Mouse (Mus musculus) forebrain, embryonic 12.5 days (tissue): ENCODE measurements around the gene Ankrd22. TPM values are rescaled to one million over a fixed set of nuclear protein-coding genes. Genes with fewer than 3 reads are reported as not detected.

Source experiments
- ATAC-seq: fragments of 200-750 bp; cut with Nextera tagmentation; 2 replicates; pipeline ENCODE4 v1.8.0; 2017; ENCODE audit warnings: moderate TSS enrichment; ENCODE audit not compliant: low FRiP score
- H3K27ac ChIP-seq: fragments of 300-500 bp; sonication (generic); 2 replicates; pipeline ENCODE4 v1.5.1; 2016; ENCODE audit warnings: mild to moderate bottlenecking
- H3K27me3 ChIP-seq: fragments of 300-500 bp; sonication (generic); 2 replicates; pipeline ENCODE4 v1.6.1; 2016; ENCODE audit warnings: mild to moderate bottlenecking
- H3K36me3 ChIP-seq: fragments of 300-500 bp; sonication (generic); replicated peaks from 2 replicates; pipeline ENCODE4 v1.6.1; 2016; ENCODE audit warnings: mild to moderate bottlenecking
- H3K4me1 ChIP-seq: fragments of 300-500 bp; sonication (generic); 2 replicates; pipeline ENCODE4 v1.6.1; 2016
- H3K4me2 ChIP-seq: fragments of 300-500 bp; sonication (generic); 2 replicates; pipeline ENCODE4 v1.6.1; 2016; ENCODE audit warnings: mild to moderate bottlenecking, moderate library complexity
- H3K4me3 ChIP-seq: fragments of 300-500 bp; sonication (generic); replicated peaks from 2 replicates; pipeline ENCODE4 v1.5.1; 2016; ENCODE audit warnings: mild to moderate bottlenecking
- H3K9ac ChIP-seq: fragments of 300-500 bp; sonication (generic); 2 replicates; pipeline ENCODE4 v1.6.1; 2016; ENCODE audit warnings: mild to moderate bottlenecking
- H3K9me3 ChIP-seq: fragments of 300-500 bp; sonication (generic); 2 replicates; pipeline ENCODE4 v1.6.1; 2016
- WGBS: fragments of 180-500 bp; shearing (Covaris S2); methylation state at CpG from one replicate; pipeline ENCODE4 v1.1.7; 2016; 5-methylcytosine and 5-hydroxymethylcytosine counted together
- polyA plus RNA-seq: library from polyadenylated mRNA; unstranded; fragments of >200 nt; fragmentation: Nextera tagmentation; extraction: Ambion mirVana; gene quantifications from 2 replicates; pipeline ENCODE4 v1.2.1, GENCODE M21; 2016

Ankrd22 gene
- polyA plus RNA-seq, 1 experiment from 2014 or later: not detected

DNA sequence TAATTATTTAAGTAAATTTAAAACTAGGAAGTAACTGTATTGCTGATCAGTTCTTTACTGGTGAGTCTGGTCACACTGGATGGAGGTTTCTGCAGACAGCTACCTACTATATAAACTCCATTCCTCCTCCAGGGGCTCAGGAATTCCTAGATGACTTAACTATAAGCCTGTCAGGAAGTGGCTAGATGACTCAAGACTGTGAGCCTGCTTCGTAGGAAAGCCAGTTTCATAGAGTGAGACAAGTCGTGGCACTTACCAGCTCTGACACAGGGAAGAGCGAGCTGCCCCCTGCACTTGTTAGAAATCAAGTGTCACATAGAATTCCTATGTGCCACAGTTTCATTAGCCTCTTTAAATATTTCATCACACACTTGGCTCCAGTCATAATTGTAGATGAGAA lies 5.3 kb upstream of the Ankrd22 start:
- ATAC-seq: no peak
- WGBS: 77% methylated on average over 3 of the region's 3 CpGs
- H3K9ac ChIP-seq: no peak overlapping the region
- H3K27me3 ChIP-seq: no peaks in the 10 kb centered on the region
- no peak overlapping the region for H3K4me3 ChIP-seq
- H3K36me3 ChIP-seq: no peaks in the 10 kb centered on the region
- H3K4me2 ChIP-seq: no peak overlapping the region
- H3K9me3 ChIP-seq: no peaks in the 10 kb centered on the region
- H3K4me1 ChIP-seq: no peaks in the 10 kb centered on the region; the same call in 1 of the 2 replicates
- H3K27ac ChIP-seq: no peak overlapping the region

DNA sequence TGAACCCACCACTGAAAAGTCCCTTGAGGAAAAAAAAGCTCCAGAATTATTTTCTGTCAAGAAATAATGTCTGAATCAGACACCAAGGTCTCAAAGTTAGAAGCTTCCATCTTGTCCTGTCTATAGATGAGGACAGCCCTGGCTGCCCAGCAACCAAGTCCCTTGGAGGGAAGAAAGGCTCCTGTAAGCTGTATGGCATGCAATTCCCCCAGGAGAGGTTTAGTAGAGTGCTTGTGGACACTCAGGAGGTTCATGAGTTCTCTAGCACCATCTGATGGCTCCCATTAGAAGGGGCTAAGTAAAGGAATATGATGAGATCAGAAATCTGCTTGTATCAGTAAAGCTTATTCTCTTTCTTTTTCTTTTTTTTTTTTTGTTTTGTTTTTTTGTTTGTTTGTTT lies 3.3 kb upstream of the Ankrd22 start:
- no peak for ATAC-seq

DNA sequence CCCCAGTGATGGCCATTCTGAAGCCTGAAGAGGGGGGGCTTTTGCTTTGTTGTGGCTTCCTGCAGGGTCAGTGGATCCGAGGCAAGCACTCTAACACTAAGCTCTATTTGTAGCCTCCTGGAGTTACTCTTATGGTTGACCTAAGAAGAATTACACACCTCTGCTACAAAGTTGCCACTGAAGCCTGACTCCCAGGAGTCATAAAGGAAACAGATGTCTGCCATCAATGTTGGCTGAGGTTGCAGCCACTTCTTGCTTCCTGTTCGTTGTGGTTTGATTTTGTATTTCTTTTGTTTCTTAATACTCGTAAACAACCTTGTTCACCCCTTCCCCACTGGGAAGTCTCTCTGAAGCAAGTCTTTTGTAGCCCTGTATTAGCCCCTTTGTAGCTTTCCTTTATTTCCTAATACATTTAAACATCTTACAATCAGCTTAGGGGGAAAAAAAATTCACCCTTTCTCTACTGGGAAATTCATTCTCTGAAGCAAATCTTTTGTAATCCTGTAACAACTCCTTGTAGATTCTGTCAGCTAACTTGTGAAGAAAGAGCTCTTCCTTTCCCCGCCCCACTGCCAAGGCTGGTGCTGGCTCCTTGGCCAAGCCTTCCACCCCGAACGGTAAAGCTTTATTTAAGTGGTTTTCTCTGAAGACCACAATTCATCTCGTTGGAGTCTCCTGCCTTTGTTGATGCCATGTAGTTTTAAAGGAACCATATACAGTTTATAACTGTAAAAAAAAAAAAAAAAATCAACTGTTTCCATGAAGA lies 2.2 kb upstream of the Ankrd22 start:
- Histone ChIP-seq H3K4me1 (no peaks in the 10 kb centered on the region; the same call in 1 of the 2 replicates), H3K9me3 (no peaks in the 10 kb centered on the region), H3K36me3 (no peaks in the 10 kb centered on the region), H3K27me3 (no peaks in the 10 kb centered on the region), H3K9ac (no peak overlapping the region), H3K27ac (no peak overlapping the region), H3K4me3 (no peak overlapping the region), H3K4me2 (no peak overlapping the region)
- ATAC-seq: no peak
- 39% methylated on average over 7 of the region's 7 CpGs for WGBS

More for the DNA sequence above, 3.3 kb upstream of the Ankrd22 start:
- no peaks in the 10 kb centered on the region; the same call in 1 of the 2 replicates for H3K4me1 ChIP-seq
- H3K4me2 ChIP-seq: no peak overlapping the region
- H3K36me3 ChIP-seq: no peaks in the 10 kb centered on the region
- H3K27ac ChIP-seq: no peak overlapping the region
- H3K9me3 ChIP-seq: no peaks in the 10 kb centered on the region
- H3K4me3 ChIP-seq: no peak overlapping the region
- H3K27me3 ChIP-seq: no peaks in the 10 kb centered on the region
- no peak overlapping the region for H3K9ac ChIP-seq

DNA sequence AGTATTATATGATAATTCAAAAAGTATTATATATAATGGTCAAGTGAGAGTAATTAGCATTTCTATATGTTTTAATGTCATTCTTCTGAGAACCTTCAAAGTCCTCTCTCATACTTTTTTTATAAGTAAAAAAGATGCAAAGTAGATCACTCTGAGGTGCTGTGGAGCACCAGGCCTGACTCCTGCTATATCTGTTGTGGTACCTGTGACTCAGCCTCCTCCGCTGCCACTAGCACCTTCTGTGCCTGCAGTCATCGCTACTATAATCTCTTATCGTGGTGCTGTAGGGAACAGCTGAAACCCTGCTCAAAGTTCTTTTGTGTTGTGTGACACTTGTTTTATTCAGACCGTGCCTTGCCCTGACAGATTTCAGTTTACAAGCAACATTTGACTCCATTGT lies 533 bp upstream of the Ankrd22 start:
- H3K9me3 ChIP-seq: no peaks in the 10 kb centered on the region
- no peak for ATAC-seq

DNA sequence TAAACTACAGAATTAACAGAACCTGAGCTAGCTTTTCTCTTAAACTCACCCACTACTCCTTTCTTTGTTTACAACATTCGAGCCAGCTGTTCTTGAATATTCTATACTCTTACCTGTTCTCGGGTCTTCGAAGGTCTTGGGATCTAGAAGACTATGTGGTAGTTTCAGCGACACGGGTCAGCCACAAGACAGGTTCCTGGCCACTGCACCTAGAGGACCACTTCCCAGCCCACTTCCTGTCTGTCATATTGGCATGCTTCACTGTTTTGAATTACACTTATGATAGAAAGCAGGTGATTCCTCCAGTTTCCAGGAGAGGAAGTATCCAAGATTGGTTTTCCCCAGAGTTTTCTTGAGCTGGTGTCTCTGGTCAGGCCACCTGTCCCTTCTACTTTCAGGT lies 3.2 kb downstream of the Ankrd22 start:
- no peaks in the 10 kb centered on the region for H3K9me3 ChIP-seq
- WGBS: 91% methylated on average over 5 of the region's 5 CpGs

More for the DNA sequence above, 533 bp upstream of the Ankrd22 start:
- Histone ChIP-seq H3K4me1 (no peaks in the 10 kb centered on the region; the same call in 1 of the 2 replicates), H3K9ac (no peak overlapping the region), H3K36me3 (no peaks in the 10 kb centered on the region), H3K27ac (no peak overlapping the region), H3K4me3 (no peak overlapping the region), H3K27me3 (no peaks in the 10 kb centered on the region), H3K4me2 (no peak overlapping the region)
- 73% methylated on average over 4 of the region's 4 CpGs for WGBS

DNA sequence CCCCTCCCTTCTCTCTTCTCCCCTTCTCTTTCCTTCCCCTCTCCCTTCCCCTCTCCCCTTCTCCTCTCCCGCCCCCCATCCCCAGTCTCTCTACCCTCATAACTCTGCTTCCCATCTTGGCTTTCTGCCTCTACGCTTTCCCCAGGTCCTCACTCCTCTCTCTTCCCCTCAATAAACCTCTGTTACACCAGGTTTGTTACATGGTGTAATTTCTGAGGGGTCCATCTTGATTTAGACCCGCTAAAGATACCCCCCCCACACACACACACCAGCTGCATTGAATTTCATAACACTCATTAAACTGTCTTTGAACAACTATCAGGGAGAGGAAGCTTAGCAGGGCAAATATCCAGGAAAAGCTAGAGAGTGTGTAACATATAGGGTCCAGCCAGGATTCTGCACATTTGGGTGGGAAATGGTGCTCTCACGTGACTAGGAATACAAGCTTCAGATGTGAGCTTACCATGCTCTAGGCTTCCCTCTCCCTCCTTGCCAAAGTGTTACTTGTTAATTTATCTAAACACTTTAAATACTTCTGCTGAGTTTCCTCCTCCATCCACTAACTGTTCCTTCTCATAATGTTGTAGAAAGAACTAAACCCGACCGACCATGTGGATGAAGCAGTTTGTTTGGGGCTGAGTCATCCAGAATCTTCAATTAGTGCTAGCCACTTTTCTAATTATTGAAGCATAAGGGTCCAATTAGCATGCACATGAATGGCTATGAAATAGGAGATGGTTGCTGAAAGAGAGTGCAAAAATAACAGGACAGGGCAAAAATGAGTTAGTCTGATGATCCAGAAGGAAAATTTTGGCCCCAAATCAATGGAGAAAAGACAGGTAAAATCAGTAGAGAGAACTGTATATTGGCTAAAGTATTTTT lies 12.3 kb downstream of the Ankrd22 start:
- Histone ChIP-seq H3K9me3 (no peaks in the 10 kb centered on the region), H3K4me3 (no peak overlapping the region), H3K27me3 (no peaks in the 10 kb centered on the region), H3K9ac (no peak overlapping the region), H3K36me3 (no peaks in the 10 kb centered on the region), H3K4me1 (no peaks in the 10 kb centered on the region), H3K4me2 (no peak overlapping the region), H3K27ac (no peak overlapping the region)
- ATAC-seq: no peak
- 67% methylated on average over 6 of the region's 6 CpGs for WGBS

More for the DNA sequence above, 3.2 kb downstream of the Ankrd22 start:
- ATAC-seq: no peak
- no peak overlapping the region for H3K4me3 ChIP-seq
- no peaks in the 10 kb centered on the region for H3K27me3 ChIP-seq
- no peaks in the 10 kb centered on the region for H3K36me3 ChIP-seq
- no peak overlapping the region for H3K4me2 ChIP-seq
- H3K4me1 ChIP-seq: no peaks in the 10 kb centered on the region; the same call in 1 of the 2 replicates
- no peak overlapping the region for H3K27ac ChIP-seq
- H3K9ac ChIP-seq: no peak overlapping the region

DNA sequence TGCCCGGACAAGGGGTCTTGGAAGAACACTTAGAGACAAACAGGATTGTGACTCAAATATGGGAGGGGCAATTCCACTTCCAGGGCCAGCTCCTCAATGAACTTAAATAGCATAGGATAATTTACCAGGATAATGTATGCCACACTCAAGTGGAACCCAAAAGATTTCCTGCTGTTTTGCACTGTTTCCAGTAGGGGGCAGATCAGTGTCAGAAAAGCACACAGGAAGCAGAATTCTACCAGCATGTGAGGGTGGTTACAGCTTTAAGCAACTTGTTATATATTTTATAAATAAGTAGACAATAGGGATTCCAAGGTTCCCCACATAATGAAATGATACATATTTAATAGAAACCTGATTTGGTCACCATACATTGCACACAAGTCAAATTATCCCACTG lies 13.9 kb downstream of the Ankrd22 start:
- WGBS: 89% methylated on average over 1 of the region's 1 CpGs
- no peak overlapping the region for H3K4me2 ChIP-seq
- H3K27ac ChIP-seq: no peak overlapping the region
- no peaks in the 10 kb centered on the region for H3K4me1 ChIP-seq
- H3K27me3 ChIP-seq: no peaks in the 10 kb centered on the region
- H3K9me3 ChIP-seq: no peaks in the 10 kb centered on the region
- H3K36me3 ChIP-seq: no peaks in the 10 kb centered on the region
- no peak overlapping the region for H3K9ac ChIP-seq
- ATAC-seq: no peak
- H3K4me3 ChIP-seq: no peak overlapping the region

DNA sequence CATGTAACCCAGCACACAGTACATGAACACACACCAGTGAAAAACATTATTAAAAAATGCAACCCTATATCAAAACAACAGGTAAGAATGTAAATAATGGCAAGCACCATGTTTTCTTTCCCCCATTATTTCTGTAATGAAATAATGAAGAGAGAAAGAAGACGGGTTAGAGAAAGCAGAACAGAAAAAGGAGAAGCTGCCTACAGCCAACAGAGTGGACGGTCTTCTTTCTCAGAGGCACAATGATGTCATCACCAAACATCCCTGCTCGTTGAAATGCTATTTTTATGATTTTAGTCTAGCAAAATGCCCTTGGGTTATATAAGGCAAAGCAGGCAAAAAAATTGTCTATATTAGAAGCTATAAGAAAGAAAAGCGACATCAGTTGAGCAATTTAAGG lies 17.4 kb downstream of the Ankrd22 start:
- 78% methylated on average over 4 of the region's 4 CpGs for WGBS
- Histone ChIP-seq H3K9ac (no peak overlapping the region), H3K36me3 (no peaks in the 10 kb centered on the region), H3K4me2 (no peak overlapping the region), H3K27me3 (no peaks in the 10 kb centered on the region), H3K4me1 (no peaks in the 10 kb centered on the region), H3K9me3 (no peaks in the 10 kb centered on the region), H3K4me3 (no peak overlapping the region), H3K27ac (no peak overlapping the region)
- no peak for ATAC-seq

DNA sequence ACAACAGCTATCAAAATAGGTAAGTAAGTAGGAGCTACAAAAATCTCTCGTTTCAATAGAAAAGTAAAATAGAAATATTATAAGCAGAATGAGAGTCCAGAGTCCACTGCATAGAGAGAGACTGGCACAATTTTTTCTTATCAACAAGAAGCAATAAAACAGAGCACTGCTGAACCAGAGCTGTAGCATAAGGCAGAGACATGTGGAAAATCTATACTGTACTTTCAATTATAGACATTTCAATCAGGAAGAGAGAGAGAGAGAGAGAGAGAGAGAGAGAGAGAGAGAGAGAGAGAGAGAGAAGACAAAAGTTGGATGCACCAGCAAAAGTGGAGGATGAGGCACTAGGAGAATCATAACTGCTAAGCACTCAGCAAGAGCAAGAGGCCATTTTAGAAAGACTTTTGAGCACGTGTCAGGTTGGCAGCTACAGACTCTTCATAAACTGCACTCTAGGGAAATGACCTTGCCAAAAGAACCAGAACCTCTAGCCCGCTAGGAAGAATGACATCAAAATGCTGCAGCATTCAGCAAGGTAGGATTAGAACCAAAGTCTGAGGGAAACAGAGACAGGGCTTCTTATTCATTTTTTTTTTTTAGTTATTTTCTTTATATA lies 26.3 kb downstream of the Ankrd22 start:
- no peaks in the 10 kb centered on the region for H3K4me1 ChIP-seq
- no peaks in the 10 kb centered on the region for H3K27me3 ChIP-seq
- no peak overlapping the region for H3K4me2 ChIP-seq
- ATAC-seq: no peak
- no peak overlapping the region for H3K9ac ChIP-seq
- H3K9me3 ChIP-seq: no peaks in the 10 kb centered on the region
- 81% methylated on average over 3 of the region's 3 CpGs for WGBS
- no peak overlapping the region for H3K4me3 ChIP-seq
- no peak overlapping the region for H3K27ac ChIP-seq
- H3K36me3 ChIP-seq: no peaks in the 10 kb centered on the region

DNA sequence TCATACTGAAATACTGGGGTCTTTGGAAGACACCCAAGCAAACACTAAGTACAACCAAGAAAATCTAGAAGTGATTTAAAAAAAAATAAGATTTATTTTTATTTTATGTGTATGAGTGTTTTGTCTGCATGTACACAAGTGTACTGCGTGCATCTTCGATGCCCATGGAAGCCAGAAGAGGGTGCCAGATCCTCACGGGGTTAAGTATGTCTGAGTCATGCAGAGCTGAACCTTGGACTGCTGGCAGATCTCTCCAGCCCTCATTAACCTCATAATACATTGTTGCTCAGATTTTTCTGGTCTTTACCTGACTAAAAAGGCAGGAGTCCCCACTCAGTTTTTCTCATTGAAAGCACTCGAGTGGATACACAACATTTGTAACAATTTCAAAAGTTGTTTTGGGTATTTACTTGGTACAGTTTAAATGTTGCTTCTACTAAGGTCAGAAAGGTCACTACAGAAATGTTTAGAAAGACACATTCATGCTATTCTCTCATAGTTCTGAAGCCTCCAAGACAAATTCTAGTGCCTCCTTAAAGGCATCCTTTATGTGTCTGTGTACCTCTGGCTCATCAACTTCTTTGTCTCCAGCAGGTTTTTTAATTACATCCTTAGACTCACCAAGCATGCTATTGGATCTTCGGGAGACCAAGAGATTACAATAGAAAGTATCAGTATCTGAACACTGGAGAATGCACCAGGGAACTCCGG lies 27.0 kb downstream of the Ankrd22 start:
- no peak overlapping the region for H3K4me2 ChIP-seq
- H3K36me3 ChIP-seq: no peaks in the 10 kb centered on the region
- no peaks in the 10 kb centered on the region for H3K27me3 ChIP-seq
- H3K9ac ChIP-seq: no peak overlapping the region
- no peak overlapping the region for H3K4me3 ChIP-seq
- no peaks in the 10 kb centered on the region for H3K4me1 ChIP-seq
- H3K9me3 ChIP-seq: no peaks in the 10 kb centered on the region
- H3K27ac ChIP-seq: no peak overlapping the region
- WGBS: 90% methylated on average over 6 of the region's 6 CpGs
- ATAC-seq: no peak

DNA sequence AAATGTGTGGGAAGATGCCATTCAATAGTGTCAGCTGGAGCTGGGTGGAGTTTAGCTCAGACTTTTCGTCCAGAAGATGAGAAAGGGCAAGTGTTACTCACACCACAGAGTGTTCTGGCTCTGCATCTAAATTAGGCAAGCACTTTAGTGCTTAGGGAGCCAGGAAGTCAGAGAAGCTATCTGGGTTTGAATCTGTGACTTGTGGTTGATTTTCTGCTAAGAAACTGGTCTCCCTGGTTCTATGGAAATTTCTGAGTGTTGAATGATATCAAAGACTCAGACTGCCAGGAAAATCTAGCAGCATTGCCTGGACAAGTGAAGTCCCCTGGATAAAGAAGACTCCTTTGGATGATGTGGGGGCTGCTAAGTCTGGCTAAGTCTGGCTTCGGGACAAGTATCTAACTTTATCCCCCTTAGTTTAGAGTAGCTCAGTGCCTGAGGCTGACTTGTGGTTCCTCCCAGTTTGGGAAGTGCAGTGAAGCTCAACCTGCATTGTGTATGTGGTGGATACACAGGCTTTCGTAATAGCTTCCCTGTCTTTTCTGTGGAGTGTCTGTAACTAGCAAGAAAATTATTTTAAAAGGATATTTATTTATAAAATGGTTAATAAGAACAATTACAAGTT lies 45.6 kb downstream of the Ankrd22 start:
- no peaks in the 10 kb centered on the region for H3K27me3 ChIP-seq

More for the DNA sequence above, 45.6 kb downstream of the Ankrd22 start:
- Histone ChIP-seq H3K9ac (no peak overlapping the region), H3K36me3 (no peaks in the 10 kb centered on the region), H3K4me2 (no peak overlapping the region), H3K27ac (no peak overlapping the region), H3K4me3 (no peak overlapping the region), H3K9me3 (no peaks in the 10 kb centered on the region), H3K4me1 (no peaks in the 10 kb centered on the region)
- ATAC-seq: no peak
- WGBS: 68% methylated on average over 3 of the region's 3 CpGs
